26 mouse cellular contexts compared by ENCODE assay signal in the genomic region with DNA sequence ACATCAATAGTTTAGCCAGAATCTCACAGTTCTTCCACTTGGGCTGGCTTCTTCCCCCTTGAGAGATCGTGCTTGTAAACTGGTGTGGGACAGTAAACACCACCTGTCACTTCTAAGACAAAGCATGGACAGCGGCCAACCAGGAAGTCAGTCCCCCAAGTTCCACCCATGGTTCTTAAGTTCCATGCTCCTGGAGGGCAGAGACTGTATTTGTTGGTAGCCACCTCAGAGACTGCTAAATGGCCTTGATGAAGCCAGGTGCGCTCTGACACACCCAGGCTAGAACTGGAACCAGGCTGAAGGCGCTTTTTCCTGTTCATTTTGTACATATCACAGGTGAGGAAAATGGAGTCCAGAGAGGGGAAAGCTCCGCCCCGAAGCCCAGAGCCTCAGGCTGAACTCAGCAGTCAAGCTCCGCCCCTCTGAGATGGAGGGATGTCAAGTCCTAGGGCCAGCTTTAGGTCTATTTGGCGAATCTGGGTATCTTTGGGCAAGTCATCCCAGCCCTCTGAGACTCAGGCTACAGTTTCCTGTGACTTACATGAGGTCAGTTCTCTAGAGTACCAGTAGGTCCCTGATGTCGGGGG. TPM values are rescaled to one million over a fixed set of nuclear protein-coding genes. Genes with fewer than 3 reads are reported as not detected.
A peak's percentile ranks its signal among the peaks of the same experiment; 100 is the strongest.
DNase-seq lines count a peak whose midpoint lies in the region; ATAC-seq lines count a peak whose summit lies in the region.
"Had no signal": no experiment of that assay in that cellular context is flagged by ENCODE, and none has a peak within 500 bp of the region (broad histone marks: within the 10 kb centered on the region; RNA-seq: fewer than 3 reads in every experiment).

No protein-coding gene starts in this region.

- no peaks in the 10 kb centered on the region for H3K27me3 ChIP-seq in liver, embryonic 11.5 days (replicated peaks; ENCODE audit: control insufficient read depth, insufficient read depth, low read length)
- no peaks in the 10 kb centered on the region for H3K27me3 ChIP-seq in intestine, embryonic 15.5 days (replicated peaks)
- H3K27me3 ChIP-seq in stomach, embryonic 14.5 days (ENCODE audit: control insufficient read depth, insufficient read depth, low read length): no peaks in the 10 kb centered on the region
- H3K27me3 ChIP-seq: embryonic facial prominence, embryonic 13.5 days; limb, embryonic 13.5 days; liver, embryonic 13.5 days; neural tube, embryonic 12.5 days had no signal

- H3K9ac ChIP-seq in liver, embryonic 11.5 days (ENCODE audit: low read depth, low read length): no peak overlapping the region
- no peak overlapping the region for H3K9ac ChIP-seq in intestine, embryonic 15.5 days
- H3K9ac ChIP-seq in stomach, embryonic 14.5 days (replicated peaks; ENCODE audit: low read depth, low read length): no peak overlapping the region
- H3K9ac ChIP-seq: embryonic facial prominence, embryonic 13.5 days; heart, embryonic 13.5 days; hindbrain, embryonic 14.5 days; limb, embryonic 13.5 days; liver, embryonic 13.5 days; lung, embryonic 14.5 days; neural tube, embryonic 12.5 days had no signal

- H3K4me1 ChIP-seq in liver, embryonic 11.5 days (replicated peaks; ENCODE audit: control insufficient read depth, insufficient read depth, low read length): no peaks in the 10 kb centered on the region
- no peaks in the 10 kb centered on the region for H3K4me1 ChIP-seq in intestine, embryonic 15.5 days (replicated peaks)
- no peaks in the 10 kb centered on the region for H3K4me1 ChIP-seq in stomach, embryonic 14.5 days (ENCODE audit: control insufficient read depth, insufficient read depth, low read length)
- H3K4me1 ChIP-seq: embryonic facial prominence, embryonic 13.5 days; heart, embryonic 13.5 days; limb, embryonic 13.5 days; midbrain, embryonic 10.5 days; neural tube, embryonic 12.5 days had no signal

- no peak overlapping the region for H3K4me2 ChIP-seq in liver, embryonic 11.5 days
- no peak overlapping the region for H3K4me2 ChIP-seq in intestine, embryonic 15.5 days (replicated peaks)
- no peak overlapping the region for H3K4me2 ChIP-seq in stomach, embryonic 14.5 days (replicated peaks; ENCODE audit: low read depth, low read length)
- H3K4me2 ChIP-seq: embryonic facial prominence, embryonic 13.5 days; heart, embryonic 13.5 days; hindbrain, embryonic 14.5 days; limb, embryonic 13.5 days; liver, embryonic 13.5 days; lung, embryonic 14.5 days; neural tube, embryonic 12.5 days had no signal

- no peaks in the 10 kb centered on the region for H3K9me3 ChIP-seq in liver, embryonic 11.5 days (ENCODE audit: control insufficient read depth, low read length)
- H3K9me3 ChIP-seq in intestine, embryonic 15.5 days: no peaks in the 10 kb centered on the region
- no peaks in the 10 kb centered on the region for H3K9me3 ChIP-seq in stomach, embryonic 14.5 days (ENCODE audit: control insufficient read depth, low read depth, low read length)
- H3K9me3 ChIP-seq: embryonic facial prominence, embryonic 13.5 days; heart, embryonic 13.5 days; limb, embryonic 13.5 days; liver, embryonic 13.5 days; midbrain, embryonic 10.5 days; neural tube, embryonic 12.5 days had no signal

- no peak overlapping the region for H3K27ac ChIP-seq in liver, embryonic 11.5 days (ENCODE audit: low read depth, low read length)
- no peak overlapping the region for H3K27ac ChIP-seq in intestine, embryonic 15.5 days
- H3K27ac ChIP-seq in stomach, embryonic 14.5 days (ENCODE audit: low read length): no peak overlapping the region
- H3K27ac ChIP-seq: embryonic facial prominence, embryonic 13.5 days; heart, embryonic 13.5 days; hindbrain, embryonic 14.5 days; limb, embryonic 13.5 days; liver, embryonic 13.5 days; midbrain, embryonic 10.5 days; neural tube, embryonic 12.5 days had no signal

- H3K36me3 ChIP-seq in liver, embryonic 11.5 days (ENCODE audit: control insufficient read depth, insufficient read depth, low read length): no peaks in the 10 kb centered on the region
- H3K36me3 ChIP-seq in intestine, embryonic 15.5 days: no peaks in the 10 kb centered on the region
- H3K36me3 ChIP-seq in stomach, embryonic 14.5 days (ENCODE audit: control insufficient read depth, insufficient read depth, low read length): no peaks in the 10 kb centered on the region
- H3K36me3 ChIP-seq: embryonic facial prominence, embryonic 13.5 days; G1E; heart, embryonic 13.5 days; limb, embryonic 13.5 days; liver, embryonic 13.5 days; midbrain, embryonic 10.5 days; neural tube, embryonic 12.5 days had no signal

- intact Hi-C loops in left cerebral cortex, postnatal 4 days (cut with DNase I): no loop called here

- DNase-seq in liver: peak; percentile 33
- no peak for DNase-seq in liver, embryonic 11.5 days (ENCODE audit: low spot score)
- DNase-seq in ES-CJ7 (ENCODE audit: low read depth, low spot score): peak; percentile 83
- DNase-seq in retina, postnatal 1 day: no peak
- DNase-seq in left cerebral cortex, postnatal 4 days: no peak
- DNase-seq: cerebellum, adult 11-12 months; cerebellum, adult 9-11 months; embryo, embryonic 11 days; liver, embryonic 13.5 days; right cerebral cortex, postnatal 4 days; thymus, postnatal 25 days had no signal

- no peak overlapping the region for H3K4me3 ChIP-seq in liver, embryonic 11.5 days (ENCODE audit: low read depth, low read length)
- no peak overlapping the region for H3K4me3 ChIP-seq in intestine, embryonic 15.5 days (replicated peaks)
- H3K4me3 ChIP-seq in stomach, embryonic 14.5 days (ENCODE audit: low read depth, low read length): no peak overlapping the region
- H3K4me3 ChIP-seq: embryonic facial prominence, embryonic 13.5 days; erythroblast, embryonic 14.5 days; heart, adult 2 months; heart, embryonic 13.5 days; limb, embryonic 13.5 days; liver, embryonic 13.5 days; midbrain, embryonic 10.5 days; myocyte; neural tube, embryonic 12.5 days had no signal

- ATAC-seq in liver, embryonic 11.5 days (replicated peaks; ENCODE audit: low FRiP score): no peak
- peak; percentile 24; the same call in 1 of the 2 replicates for ATAC-seq in intestine, embryonic 15.5 days
- 0 out of 2 replicates have a peak, but pooled peaks have one; percentile 30 for ATAC-seq in stomach, embryonic 14.5 days (ENCODE audit: insufficient number of reproducible peaks, insufficient read depth, low FRiP score, low read depth)
- no peak for ATAC-seq in granulocyte monocyte progenitor cell, adult 5-6 weeks (replicated peaks; ENCODE audit: poor library complexity, severe bottlenecking)
- ATAC-seq: forebrain, embryonic 16.5 days had no signal

- WGBS in liver, embryonic 11.5 days: 70% methylated on average over 9 of the region's 9 CpGs
- 83% methylated on average over 9 of the region's 9 CpGs for WGBS in intestine, embryonic 15.5 days
- WGBS in stomach, embryonic 14.5 days: 82% methylated on average over 9 of the region's 9 CpGs

RNA-seq across cellular contexts. Expression of a gene that starts 17.9 kb away (rescaled TPM):
- polyA plus RNA-seq in liver, embryonic 11.5 days (2014; fragmentation: Nextera tagmentation; extraction: Ambion mirVana): 25.3 and 32.4 TPM in 2 replicates
- 12.0 and 12.7 TPM in 2 replicates for polyA plus RNA-seq in intestine, embryonic 15.5 days (2015; fragmentation: Nextera tagmentation; extraction: Ambion mirVana)
- 7.5 and 9.8 TPM in 2 replicates for polyA plus RNA-seq in stomach, embryonic 14.5 days (2014; fragmentation: Nextera tagmentation; extraction: Ambion mirVana)
- total RNA-seq in granulocyte monocyte progenitor cell, adult 5-6 weeks (2014; fragmentation: Nextera tagmentation): 0.43 and 5.1 TPM in 2 replicates
- 0.10 and 0.39 TPM in 2 replicates for total RNA-seq in granulocyte monocyte progenitor cell, adult 5-6 weeks (2017)
- 10 to 100 TPM; 24.1 to 28.2 TPM for total RNA-seq in left cerebral cortex, postnatal 4 days (2021)

RNA-seq across cellular contexts. Expression of a gene that starts 34.1 kb away (rescaled TPM):
- polyA plus RNA-seq in liver, embryonic 11.5 days (2014; fragmentation: Nextera tagmentation; extraction: Ambion mirVana): 111 and 113 TPM in 2 replicates
- polyA plus RNA-seq in intestine, embryonic 15.5 days (2015; fragmentation: Nextera tagmentation; extraction: Ambion mirVana): 160 and 171 TPM in 2 replicates
- 286 and 302 TPM in 2 replicates for polyA plus RNA-seq in stomach, embryonic 14.5 days (2014; fragmentation: Nextera tagmentation; extraction: Ambion mirVana)
- total RNA-seq in granulocyte monocyte progenitor cell, adult 5-6 weeks (2014; fragmentation: Nextera tagmentation): 22.5 and 27.5 TPM in 2 replicates
- total RNA-seq in granulocyte monocyte progenitor cell, adult 5-6 weeks (2017): 27.7 and 31.3 TPM in 2 replicates
- 10 to 100 TPM; 53.1 to 56.4 TPM for total RNA-seq in left cerebral cortex, postnatal 4 days (2021)
- total RNA-seq: G1E had no signal
- polyA plus RNA-seq: erythroblast, embryonic 14.5 days; G1E had no signal

Comparison
In these comparisons a context has a peak if more than half of its experiments do, and no peak if none do; other contexts are left out.
1. DNase-seq: peak in liver (single experiment) and ES-CJ7 (single experiment); none in liver, embryonic 11.5 days (single experiment), retina, postnatal 1 day (single experiment) and left cerebral cortex, postnatal 4 days (single experiment).
2. ATAC-seq: peak in intestine, embryonic 15.5 days (single experiment) and stomach, embryonic 14.5 days (single experiment); none in liver, embryonic 11.5 days (single experiment) and granulocyte monocyte progenitor cell, adult 5-6 weeks (single experiment).